Mouse (Mus musculus) bone marrow, adult 2 months (tissue): ENCODE data around the gene Erich6. TPM values are rescaled to one million over a fixed set of nuclear protein-coding genes. Genes with fewer than 3 reads are reported as not detected.

ENCODE experiments used
- H3K27ac ChIP-seq: fragments of 200-500 bp; 2 replicates; pipeline ENCODE4 v1.5.1; 2012; ENCODE audit warnings: low read depth, mild to moderate bottlenecking, control low read depth, inconsistent platforms, low read length; ENCODE audit not compliant: control insufficient read depth, poor library complexity, insufficient read depth
- H3K4me1 ChIP-seq: fragments of 200-500 bp; 2 replicates; pipeline ENCODE4 v1.6.1; 2011; ENCODE audit warnings: low read length; ENCODE audit not compliant: control insufficient read depth, insufficient read depth
- H3K4me3 ChIP-seq: fragments of 200-500 bp; replicated peaks from 2 replicates; pipeline ENCODE3; 2011; ENCODE audit warnings: mild to moderate bottlenecking, low read depth, low read length, control low read depth; ENCODE audit not compliant: control insufficient read depth
- CTCF ChIP-seq: fragments of 200-500 bp; IDR thresholded peaks from 2 replicates; pipeline ENCODE4 v1.5.1; 2011; ENCODE audit warnings: low read length, control low read depth; ENCODE audit not compliant: control insufficient read depth, insufficient read depth
- POLR2A ChIP-seq: fragments of 200-500 bp; IDR thresholded peaks from 2 replicates; pipeline ENCODE4 v1.6.1; 2011; ENCODE audit warnings: low read depth, mild to moderate bottlenecking, control low read depth, low read length, borderline replicate concordance; ENCODE audit not compliant: control insufficient read depth
- WGBS: fragments of 180-500 bp; shearing (Covaris S2); methylation state at CpG from one replicate; pipeline ENCODE4 v1.1.7; 2018; 5-methylcytosine and 5-hydroxymethylcytosine counted together
- polyA plus RNA-seq: library from polyadenylated mRNA; stranded (reverse); fragments of >200 nt; gene quantifications from 2 replicates; pipeline ENCODE4 v1.2.4, GENCODE M21; 2011; ENCODE audit warnings: low replicate concordance; ENCODE audit not compliant: missing spikeins, insufficient read depth, insufficient read length

Gene Erich6
- polyA plus RNA-seq, 1 experiment: not detected

GRCm38 (mm10) chr3:58678905-58679304 lies 41.9 kb upstream of the Erich6 start:
- Histone ChIP-seq H3K4me3 (no peak overlapping the region), H3K4me1 (no peaks in the 10 kb centered on the region), H3K27ac (no peak overlapping the region)
- WGBS: 80% methylated on average over 2 of the region's 2 CpGs
- no peak for TF ChIP-seq POLR2A

GRCm38 (mm10) chr3:58678384-58678783 lies 41.4 kb upstream of the Erich6 start:
- Histone ChIP-seq H3K27ac (no peak overlapping the region), H3K4me1 (no peaks in the 10 kb centered on the region), H3K4me3 (no peak overlapping the region)
- TF ChIP-seq CTCF (no peak), POLR2A (no peak)
- 83% methylated on average over 8 of the region's 8 CpGs for WGBS

- Histone ChIP-seq H3K4me3 (no peak overlapping the region), H3K27ac (no peak overlapping the region), H3K4me1 (no peaks in the 10 kb centered on the region; the same call in 1 of the 2 replicates)
- WGBS: 83% methylated on average over 3 of the region's 3 CpGs
- TF ChIP-seq POLR2A (no peak), CTCF (no peak)
Measured at GRCm38 (mm10) chr3:58677615-58678014, 40.6 kb upstream of the Erich6 start.

GRCm38 (mm10) chr3:58673295-58673694 lies 36.3 kb upstream of the Erich6 start:
- Histone ChIP-seq H3K4me1 (peaks cover 3% of the 10 kb centered on the region), H3K4me3 (no peak overlapping the region), H3K27ac (no peak overlapping the region)
- 82% methylated on average over 5 of the region's 5 CpGs for WGBS
- no peak for TF ChIP-seq POLR2A
- no peak for TF ChIP-seq CTCF

GRCm38 (mm10) chr3:58672481-58673183 lies 35.6 kb upstream of the Erich6 start:
- 58% methylated on average over 4 of the region's 4 CpGs for WGBS
- Histone ChIP-seq H3K27ac (no peak overlapping the region), H3K4me1 (peaks cover 3% of the 10 kb centered on the region), H3K4me3 (no peak overlapping the region)
- no peak for TF ChIP-seq CTCF
- no peak for TF ChIP-seq POLR2A

GRCm38 (mm10) chr3:58671616-58672250 lies 34.7 kb upstream of the Erich6 start:
- WGBS: 17% methylated on average over 6 of the region's 6 CpGs
- no peak overlapping the region for H3K4me3 ChIP-seq
- peak overlapping the region; percentile 33; the same call in 1 of the 2 replicates for H3K27ac ChIP-seq
- H3K4me1 ChIP-seq: peaks cover 3% of the 10 kb centered on the region
- TF ChIP-seq POLR2A (no peak), CTCF (no peak)

GRCm38 (mm10) chr3:58663970-58664369 lies 27.0 kb upstream of the Erich6 start:
- H3K4me1 ChIP-seq: no peaks in the 10 kb centered on the region
- no peak overlapping the region for H3K4me3 ChIP-seq
- WGBS: 82% methylated on average over 7 of the region's 7 CpGs
- TF ChIP-seq POLR2A: no peak
- no peak for TF ChIP-seq CTCF
- H3K27ac ChIP-seq: no peak overlapping the region

GRCm38 (mm10) chr3:58660636-58661035 lies 23.6 kb upstream of the Erich6 start:
- Histone ChIP-seq H3K4me1 (no peaks in the 10 kb centered on the region; the same call in 1 of the 2 replicates), H3K27ac (no peak overlapping the region), H3K4me3 (no peak overlapping the region)
- TF ChIP-seq CTCF (no peak), POLR2A (no peak)
- WGBS: 76% methylated on average over 4 of the region's 4 CpGs
